Mouse (Mus musculus) fat pad, adult 2 months (tissue): ENCODE measurements at regions not wholly inside any gene's neighbourhood (a gene's known extent, or its start where the extent isn't known, plus 50 kb on each side); places are given as distances from the start of the nearest gene placed in this dataset.

Source experiments
- DNase-seq: peaks from one replicate; pipeline ENCODE4 v3.0.0-alpha.2; 2011; ENCODE audit warnings: low read depth, low spot score; ENCODE audit errors: extremely low read depth

DNA sequence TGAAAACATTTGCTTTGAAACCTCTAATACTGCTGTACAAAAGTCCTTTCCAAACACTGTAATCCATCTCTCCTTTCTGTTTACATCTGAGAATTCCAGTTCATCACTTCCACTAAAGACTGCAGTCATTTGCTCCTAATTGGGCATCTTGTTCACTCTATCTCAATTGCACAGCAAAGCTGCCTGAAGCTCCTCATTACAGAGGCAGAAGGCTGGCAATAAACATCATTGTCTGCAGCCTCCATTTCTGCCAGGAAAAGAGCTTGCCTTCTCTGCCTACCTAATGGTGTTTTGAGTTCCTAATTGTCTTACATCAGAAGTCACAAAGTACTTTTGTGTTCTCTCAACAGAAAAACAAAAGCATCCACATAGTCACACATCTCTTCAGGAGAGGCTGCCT is 207.7 kb downstream of the Kcnj2 start:
- DNase-seq = no peak

- DNase-seq = no peak
Observed at GRCm38 (mm10) chr11:111280769-111281168, 214.8 kb downstream of the Kcnj2 start.

GRCm38 (mm10) chr11:111281237-111282160 is 215.5 kb downstream of the Kcnj2 start:
- DNase-seq = no peak

GRCm38 (mm10) chr11:111282283-111282682 is 216.3 kb downstream of the Kcnj2 start:
- DNase-seq = no peak

- no peak for DNase-seq
Observed at GRCm38 (mm10) chr11:111290537-111290936, 224.6 kb downstream of the Kcnj2 start.

DNA sequence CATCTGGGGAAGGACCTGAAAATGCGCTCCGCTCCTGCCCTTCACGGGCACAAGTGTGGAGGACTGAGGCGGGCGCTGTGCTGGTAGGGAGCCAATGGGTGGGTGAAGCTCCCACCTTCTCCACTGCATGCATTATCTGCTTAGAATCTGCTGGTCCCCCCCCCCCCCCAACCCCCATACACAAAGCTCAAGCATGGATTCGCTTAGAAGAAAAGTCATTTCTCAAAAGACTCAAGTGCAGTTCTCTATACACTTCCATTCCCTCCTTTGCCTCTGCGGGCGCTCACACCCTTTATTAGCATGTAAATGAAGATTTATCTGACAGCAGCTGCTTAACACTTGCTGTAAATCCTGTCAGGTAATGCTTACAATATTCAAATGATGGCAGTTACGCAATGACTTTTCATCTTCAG is 230.4 kb downstream of the Kcnj2 start:
- no peak for DNase-seq

GRCm38 (mm10) chr11:111312802-111313201 is 246.8 kb downstream of the Kcnj2 start:
- DNase-seq = no peak

DNA sequence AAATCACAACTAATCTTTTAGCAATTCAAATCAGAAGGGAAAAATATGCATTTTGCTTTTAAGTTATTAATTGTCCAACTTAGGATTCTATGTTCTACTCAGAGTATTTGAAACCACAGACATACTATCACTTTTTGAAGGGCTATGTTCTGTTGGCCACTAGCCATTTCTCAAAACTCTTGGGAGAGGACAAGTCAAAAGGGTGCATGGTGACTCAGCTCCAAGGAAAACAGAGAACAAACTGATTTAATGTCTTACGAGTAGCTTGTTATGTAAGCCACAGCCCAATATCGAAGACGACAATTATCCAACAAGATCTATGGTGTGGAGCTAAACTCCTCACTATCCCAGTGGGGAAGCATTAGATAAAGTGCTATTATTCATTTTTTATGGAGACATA is 247.6 kb downstream of the Kcnj2 start:
- no peak for DNase-seq

GRCm38 (mm10) chr11:111321576-111321975 is 255.6 kb downstream of the Kcnj2 start:
- no peak for DNase-seq

DNA sequence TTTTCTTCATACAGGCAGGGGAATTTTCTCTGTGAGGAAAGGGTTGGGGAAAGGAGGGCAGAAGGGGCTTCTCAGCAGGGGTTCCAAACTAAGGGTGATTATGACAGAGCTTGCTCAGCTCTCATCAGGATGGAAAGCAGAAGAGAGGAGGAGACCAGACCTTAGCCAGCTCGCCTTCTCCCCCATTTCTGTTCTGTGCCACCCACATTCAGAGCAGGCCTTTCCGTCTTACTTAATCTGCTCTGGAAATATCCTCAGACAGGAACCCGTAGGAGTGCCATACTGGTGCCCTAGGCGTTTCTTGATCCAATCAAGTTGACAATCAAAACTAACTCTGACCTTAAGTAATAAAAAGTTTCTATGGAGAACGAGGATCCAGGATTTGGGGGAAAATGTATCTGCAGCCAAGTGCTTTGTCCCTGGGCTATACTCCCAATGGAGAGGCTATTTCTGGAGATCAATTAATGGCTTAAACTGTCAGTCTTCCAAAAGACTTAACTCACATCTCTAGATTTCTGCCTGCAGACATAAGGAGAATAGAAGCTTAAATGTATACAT is 258.6 kb downstream of the Kcnj2 start:
- peak; percentile 64 for DNase-seq

GRCm38 (mm10) chr11:111326915-111327314 is 261.0 kb downstream of the Kcnj2 start:
- no peak for DNase-seq

DNA sequence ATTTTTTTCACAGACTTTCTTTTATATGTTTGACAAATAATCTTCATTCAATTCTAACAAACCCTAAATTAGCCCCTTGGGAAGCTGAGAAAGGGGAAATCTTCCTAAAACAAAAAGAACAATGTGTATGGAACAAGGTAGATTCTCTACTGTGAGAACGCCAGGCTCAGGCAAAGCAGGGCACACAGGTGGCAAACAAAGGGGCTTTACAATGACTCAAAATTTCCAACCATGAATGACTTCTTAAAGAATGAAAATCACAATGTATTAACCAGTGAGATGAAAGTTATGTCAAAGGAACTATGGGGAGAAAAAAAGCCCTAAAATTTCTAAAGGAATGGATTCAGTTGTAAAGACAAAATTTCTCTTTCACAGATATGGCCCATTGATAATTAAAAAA is 262.3 kb downstream of the Kcnj2 start:
- DNase-seq = no peak

DNA sequence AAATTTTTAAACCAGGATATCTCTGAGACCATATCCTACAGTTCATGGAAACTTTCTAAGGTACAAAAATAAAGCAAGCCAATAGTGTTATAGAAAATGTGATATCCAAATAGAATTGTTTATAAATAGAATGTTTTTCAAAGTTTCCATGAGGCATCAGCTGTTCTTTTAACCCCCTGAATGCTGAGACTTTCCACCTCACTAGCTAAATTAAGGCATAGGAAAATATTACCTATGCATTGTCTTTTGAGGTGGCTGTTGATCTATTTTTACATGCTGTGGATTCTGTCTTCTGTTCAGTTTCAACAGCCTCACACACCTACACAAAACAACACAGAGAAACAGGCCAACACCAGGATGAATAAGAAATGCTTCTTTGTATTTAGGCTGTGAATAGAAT is 265.6 kb downstream of the Kcnj2 start:
- no peak for DNase-seq

DNA sequence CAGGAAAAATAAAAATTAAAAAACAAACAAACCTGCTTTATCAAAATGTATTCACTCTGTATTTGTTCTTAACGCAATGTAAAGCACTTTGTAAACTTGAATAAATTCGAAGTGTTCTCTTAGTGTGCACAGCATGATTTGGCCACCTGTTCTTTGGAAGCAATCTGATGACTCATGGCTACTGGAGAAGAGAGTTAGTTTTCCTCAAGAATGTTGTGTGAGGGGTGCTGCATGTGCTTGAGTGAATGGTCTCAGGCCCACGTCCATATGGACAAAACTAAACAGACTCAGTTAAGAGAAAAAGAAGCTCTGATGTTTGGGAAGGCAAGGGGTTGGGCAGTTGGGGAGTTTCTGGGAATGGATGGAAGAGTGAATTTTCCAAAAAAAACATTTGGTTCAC is 267.1 kb downstream of the Kcnj2 start:
- no peak for DNase-seq

DNA sequence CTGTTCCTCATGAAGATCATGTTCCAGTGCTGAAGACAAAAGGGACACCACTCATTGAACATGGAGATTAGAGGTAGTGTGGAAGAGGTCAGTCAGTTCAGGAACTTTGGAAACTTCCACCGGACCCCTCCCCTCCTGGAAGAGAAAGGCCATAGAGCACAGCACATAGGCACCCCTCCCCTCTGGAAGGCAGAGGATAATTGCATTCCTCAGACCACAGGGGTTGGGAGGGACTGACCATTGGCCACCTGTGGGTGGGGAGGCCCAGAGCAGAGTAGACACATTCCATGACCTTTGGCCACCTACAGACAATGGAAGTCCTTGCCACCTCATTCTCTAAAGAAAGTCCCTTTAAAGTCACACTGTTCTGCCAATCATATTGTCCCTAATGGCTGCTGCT is 281.6 kb downstream of the Kcnj2 start:
- DNase-seq = no peak

GRCm38 (mm10) chr11:111350028-111350427 is 284.1 kb downstream of the Kcnj2 start:
- DNase-seq = no peak

DNA sequence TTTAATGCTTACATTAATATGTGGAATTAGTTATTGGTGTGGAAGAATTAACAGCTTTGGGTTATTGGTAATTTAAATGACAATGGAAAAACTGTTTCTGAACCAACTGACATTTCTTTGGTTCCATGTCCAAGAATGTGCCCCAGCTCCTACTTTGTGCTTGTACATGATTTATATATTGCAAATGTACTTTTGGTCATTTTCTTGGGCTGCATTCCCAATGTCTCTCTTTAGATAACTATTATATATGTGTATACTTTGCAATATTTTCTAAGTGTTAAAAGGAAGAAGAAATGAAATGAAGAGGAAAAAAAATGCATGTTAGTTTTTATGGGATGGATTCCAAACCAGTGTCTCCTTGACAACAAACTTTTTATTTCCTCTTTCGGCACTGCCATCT is 297.4 kb downstream of the Kcnj2 start:
- no peak for DNase-seq

DNA sequence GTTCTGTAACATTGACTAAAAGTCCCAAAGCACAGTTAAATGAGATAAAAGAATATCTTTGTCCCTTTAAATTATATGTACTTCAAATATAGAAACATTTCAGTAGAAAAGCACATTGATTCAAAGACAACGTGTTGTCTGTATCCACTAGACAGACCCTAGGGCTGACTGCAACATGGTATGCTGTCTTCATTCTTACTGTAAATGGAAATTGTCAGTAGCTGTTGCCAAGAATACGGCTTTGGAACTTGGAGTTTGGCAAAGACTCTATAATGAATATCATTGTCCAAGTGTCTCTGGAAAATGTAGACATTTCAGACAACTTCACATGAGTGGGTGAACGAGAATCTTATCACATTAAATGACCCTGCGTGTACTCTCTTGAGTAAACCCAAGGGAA is 311.2 kb downstream of the Kcnj2 start:
- peak; percentile 1 for DNase-seq

- no peak for DNase-seq
Observed at GRCm38 (mm10) chr11:111379842-111380241, 313.9 kb downstream of the Kcnj2 start.

GRCm38 (mm10) chr11:111398706-111399105 is 332.7 kb downstream of the Kcnj2 start:
- no peak for DNase-seq

DNA sequence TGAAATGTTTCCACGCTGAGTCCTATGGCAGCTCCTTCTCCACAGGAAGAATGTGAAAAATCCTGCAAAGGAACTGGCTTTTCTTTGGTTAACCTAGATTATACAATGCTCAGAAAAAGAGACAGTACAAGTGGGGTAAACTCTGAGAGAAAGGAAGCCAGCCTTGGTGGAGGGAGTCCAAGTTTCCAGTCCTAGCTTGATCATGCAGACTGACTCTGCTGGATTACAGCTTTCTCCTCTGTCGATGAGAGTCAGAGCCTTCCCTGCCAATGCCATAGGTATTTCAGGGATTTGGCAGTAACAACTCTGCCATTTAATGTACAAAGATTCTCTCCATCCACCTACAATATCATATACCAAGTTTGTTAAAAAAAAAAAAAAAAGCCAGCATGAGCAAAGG is 343.3 kb downstream of the Kcnj2 start:
- peak; percentile 11 for DNase-seq

GRCm38 (mm10) chr11:111424871-111425270 is 358.9 kb downstream of the Kcnj2 start:
- DNase-seq = no peak

- no peak for DNase-seq
Observed at GRCm38 (mm10) chr11:111426715-111427114, 360.8 kb downstream of the Kcnj2 start.
